Mouse (Mus musculus) heart, postnatal 14 days (tissue): ENCODE results near the gene Umad1. TPM values are rescaled to one million over a fixed set of nuclear protein-coding genes. Genes with fewer than 3 reads are reported as not detected.

Source experiments
- DNase-seq, 2 experiments: peaks; one replicate each; pipeline ENCODE4 v3.0.0; 2021 to 2022
- intact Hi-C: fragments of 180-260 bp; cut with DNase I; formaldehyde crosslinking; loops from one replicate; pipeline ENCODE4 v1.15.1; 2025
- total RNA-seq, 2 experiments: library from RNA; stranded (reverse); gene quantifications; 2 replicates each; pipeline ENCODE4 v1.2.3; 2021

Gene Umad1
- total RNA-seq, 2 experiments from 2014 or later: 8.5 to 8.6 TPM

- intact Hi-C loops: no loop called here
- DNase-seq: no peak
These were observed 153.9 kb downstream of the Umad1 start for GRCm38 (mm10) chr6:8412845-8413598.

GRCm38 (mm10) chr6:8414020-8414419 lies 154.9 kb downstream of the Umad1 start:
- no peak for DNase-seq
- intact Hi-C loops: no loop called here

GRCm38 (mm10) chr6:8415823-8416222 lies 156.7 kb downstream of the Umad1 start:
- intact Hi-C loops: no loop called here
- no peak for DNase-seq

GRCm38 (mm10) chr6:8416802-8417569 lies 157.9 kb downstream of the Umad1 start:
- intact Hi-C loops: no loop called here

GRCm38 (mm10) chr6:8419485-8420186 lies 160.5 kb downstream of the Umad1 start:
- intact Hi-C loops: no loop called here
- no peak for DNase-seq

More at GRCm38 (mm10) chr6:8416802-8417569, 157.9 kb downstream of the Umad1 start:
- DNase-seq: no peak

- no peak for DNase-seq
- intact Hi-C loops: no loop called here
These were observed 161.1 kb downstream of the Umad1 start for GRCm38 (mm10) chr6:8420187-8420503.

GRCm38 (mm10) chr6:8421421-8421820 lies 162.3 kb downstream of the Umad1 start:
- intact Hi-C loops: no loop called here
- no peak for DNase-seq

- intact Hi-C loops: no loop called here
- peak in 1 of 2 experiments; percentile 11 for DNase-seq
These were observed 163.0 kb downstream of the Umad1 start for GRCm38 (mm10) chr6:8421959-8422581.

- DNase-seq: no peak
- intact Hi-C loops: no loop called here
These were observed 164.1 kb downstream of the Umad1 start for GRCm38 (mm10) chr6:8423142-8423541.

- DNase-seq: no peak
- intact Hi-C loops: no loop called here
These were observed 168.6 kb downstream of the Umad1 start for GRCm38 (mm10) chr6:8427692-8428091.

GRCm38 (mm10) chr6:8430610-8431234 lies 171.6 kb downstream of the Umad1 start:
- intact Hi-C loops: no loop called here
- no peak for DNase-seq

GRCm38 (mm10) chr6:8433179-8433578 lies 174.1 kb downstream of the Umad1 start:
- DNase-seq: no peak
- intact Hi-C loops: no loop called here

- intact Hi-C loops: no loop called here
These were observed 178.8 kb downstream of the Umad1 start for GRCm38 (mm10) chr6:8437937-8438336.

GRCm38 (mm10) chr6:8441814-8442213 lies 182.7 kb downstream of the Umad1 start:
- intact Hi-C loops: no loop called here
- no peak for DNase-seq

More at GRCm38 (mm10) chr6:8437937-8438336, 178.8 kb downstream of the Umad1 start:
- DNase-seq: no peak

GRCm38 (mm10) chr6:8446786-8447185 lies 187.7 kb downstream of the Umad1 start:
- intact Hi-C loops: no loop called here
- DNase-seq: peak; percentile 52

GRCm38 (mm10) chr6:8455599-8455998 lies 196.5 kb downstream of the Umad1 start:
- no peak for DNase-seq
- intact Hi-C loops: no loop called here

- intact Hi-C loops: no loop called here
- no peak for DNase-seq
These were observed 199.5 kb downstream of the Umad1 start for GRCm38 (mm10) chr6:8458596-8458995.

GRCm38 (mm10) chr6:8462447-8462846 lies 203.4 kb downstream of the Umad1 start:
- intact Hi-C loops: no loop called here
- DNase-seq: no peak

GRCm38 (mm10) chr6:8465388-8465787 lies 206.3 kb downstream of the Umad1 start:
- intact Hi-C loops: no loop called here
- DNase-seq: no peak

GRCm38 (mm10) chr6:8465985-8466384 lies 206.9 kb downstream of the Umad1 start:
- DNase-seq: no peak
- intact Hi-C loops: no loop called here
